Mouse (Mus musculus) megakaryocyte, embryonic 14.5 days (primary cell): ENCODE measurements around the gene Edem1.

Experiments
- FLI1 ChIP-seq: IDR thresholded peaks from 2 replicates; pipeline ENCODE4 v1.6.1; 2012; ENCODE audit warnings: low read length, inconsistent platforms, mixed read lengths
- GATA1 ChIP-seq: IDR thresholded peaks from 3 replicates; pipeline ENCODE4 v1.6.1; 2012; ENCODE audit warnings: mixed read lengths, low read length, inconsistent platforms, borderline replicate concordance

DNA sequence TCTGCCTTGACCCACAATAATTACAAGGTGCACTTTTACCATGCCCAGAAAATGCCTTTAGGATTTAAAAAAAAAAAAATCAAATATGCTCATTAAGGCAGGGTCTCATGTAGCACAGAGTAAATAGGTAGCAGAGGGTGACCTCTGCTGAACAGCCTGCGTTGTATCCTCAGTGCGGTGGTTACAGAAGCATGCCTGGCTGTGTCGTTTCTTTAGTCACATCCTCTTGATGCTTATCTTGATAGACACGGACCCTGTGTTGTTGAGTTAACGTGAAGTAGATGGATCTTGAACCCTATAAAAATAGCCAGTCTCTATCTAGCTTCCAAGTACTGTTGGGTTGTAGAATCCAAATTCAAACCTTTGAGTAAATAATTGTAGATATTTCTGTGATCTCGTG, 4.5 kb downstream of the Edem1 start:
- TF ChIP-seq GATA1, result no peak
- no peak for TF ChIP-seq FLI1
